Mouse (Mus musculus): ENCODE results near the gene Wbp1l. TPM values are rescaled to one million over a fixed set of nuclear protein-coding genes. Genes with fewer than 3 reads are reported as not detected.

The Wbp1l gene
- polyA plus RNA-seq, 2 experiments, result 42.6 to 44.0 TPM

DNA sequence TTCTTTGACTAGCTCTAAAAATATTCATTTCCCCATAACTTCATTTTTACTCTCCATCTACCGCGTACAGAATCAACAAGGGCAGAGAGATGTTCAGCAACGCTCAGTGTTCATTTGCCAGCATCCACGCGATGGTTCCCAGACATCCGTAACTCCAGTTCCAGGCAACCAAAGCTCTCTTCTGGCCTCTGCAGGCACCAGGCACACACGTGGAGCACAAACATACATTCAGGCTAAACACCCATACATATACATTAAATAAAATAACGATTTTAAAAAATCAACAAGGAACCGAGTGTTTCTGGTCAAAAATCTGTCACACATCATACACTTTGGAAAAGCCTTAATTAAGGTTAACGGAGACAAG is 27.0 kb upstream of the Wbp1l start:
- no peak for ATAC-seq (ENCODE audit: low FRiP score, low read depth)
- WGBS, result 22% methylated on average over 10 of the region's 10 CpGs
- Histone ChIP-seq H3K4me1 (ENCODE audit: control insufficient read depth, insufficient read depth, low read length) (peaks cover 18% of the 10 kb centered on the region), H3K27ac (replicated peaks; ENCODE audit: low read depth, low read length) (no peak overlapping the region), H3K4me3 (replicated peaks; ENCODE audit: low read length) (peak overlapping the region; percentile 77), H3K9me3 (ENCODE audit: control insufficient read depth, low read length) (no peaks in the 10 kb centered on the region), H3K27me3 (ENCODE audit: control insufficient read depth, insufficient read depth, low read length) (no peaks in the 10 kb centered on the region), H3K4me2 (replicated peaks; ENCODE audit: low read depth, low read length, severe bottlenecking) (peak overlapping the region; percentile 84), H3K36me3 (ENCODE audit: control insufficient read depth, insufficient read depth, low read length) (no peaks in the 10 kb centered on the region), H3K9ac (ENCODE audit: low read depth, low read length, severe bottlenecking) (peak overlapping the region; percentile 64)
- no peak for TF ChIP-seq POLR2A (IDR thresholded peaks at IDR 0.05; ENCODE audit: borderline replicate concordance, extremely low read depth, insufficient read depth, insufficient read length)
- DNase-seq (ENCODE audit: low spot score), result no peak

- no peak for TF ChIP-seq POLR2A (IDR thresholded peaks at IDR 0.05; ENCODE audit: borderline replicate concordance, extremely low read depth, insufficient read depth, insufficient read length)
- Histone ChIP-seq H3K27me3 (ENCODE audit: control insufficient read depth, insufficient read depth, low read length) (no peaks in the 10 kb centered on the region), H3K4me3 (replicated peaks; ENCODE audit: low read length) (peak overlapping the region; percentile 77), H3K9ac (ENCODE audit: low read depth, low read length, severe bottlenecking) (peak overlapping the region; percentile 64), H3K9me3 (ENCODE audit: control insufficient read depth, low read length) (no peaks in the 10 kb centered on the region), H3K27ac (replicated peaks; ENCODE audit: low read depth, low read length) (peak overlapping the region; percentile 53), H3K36me3 (ENCODE audit: control insufficient read depth, insufficient read depth, low read length) (no peaks in the 10 kb centered on the region), H3K4me2 (replicated peaks; ENCODE audit: low read depth, low read length, severe bottlenecking) (peak overlapping the region; percentile 84), H3K4me1 (ENCODE audit: control insufficient read depth, insufficient read depth, low read length) (peaks cover 18% of the 10 kb centered on the region)
- ATAC-seq (ENCODE audit: low FRiP score, low read depth), result no peak; the same call in 1 of the 2 replicates
- peak; percentile 10 for DNase-seq (ENCODE audit: low spot score)
- 0% methylated on average over 17 of the region's 17 CpGs for WGBS
Observed at GRCm38 (mm10) chr19:46572548-46572947, 26.3 kb upstream of the Wbp1l start.

DNA sequence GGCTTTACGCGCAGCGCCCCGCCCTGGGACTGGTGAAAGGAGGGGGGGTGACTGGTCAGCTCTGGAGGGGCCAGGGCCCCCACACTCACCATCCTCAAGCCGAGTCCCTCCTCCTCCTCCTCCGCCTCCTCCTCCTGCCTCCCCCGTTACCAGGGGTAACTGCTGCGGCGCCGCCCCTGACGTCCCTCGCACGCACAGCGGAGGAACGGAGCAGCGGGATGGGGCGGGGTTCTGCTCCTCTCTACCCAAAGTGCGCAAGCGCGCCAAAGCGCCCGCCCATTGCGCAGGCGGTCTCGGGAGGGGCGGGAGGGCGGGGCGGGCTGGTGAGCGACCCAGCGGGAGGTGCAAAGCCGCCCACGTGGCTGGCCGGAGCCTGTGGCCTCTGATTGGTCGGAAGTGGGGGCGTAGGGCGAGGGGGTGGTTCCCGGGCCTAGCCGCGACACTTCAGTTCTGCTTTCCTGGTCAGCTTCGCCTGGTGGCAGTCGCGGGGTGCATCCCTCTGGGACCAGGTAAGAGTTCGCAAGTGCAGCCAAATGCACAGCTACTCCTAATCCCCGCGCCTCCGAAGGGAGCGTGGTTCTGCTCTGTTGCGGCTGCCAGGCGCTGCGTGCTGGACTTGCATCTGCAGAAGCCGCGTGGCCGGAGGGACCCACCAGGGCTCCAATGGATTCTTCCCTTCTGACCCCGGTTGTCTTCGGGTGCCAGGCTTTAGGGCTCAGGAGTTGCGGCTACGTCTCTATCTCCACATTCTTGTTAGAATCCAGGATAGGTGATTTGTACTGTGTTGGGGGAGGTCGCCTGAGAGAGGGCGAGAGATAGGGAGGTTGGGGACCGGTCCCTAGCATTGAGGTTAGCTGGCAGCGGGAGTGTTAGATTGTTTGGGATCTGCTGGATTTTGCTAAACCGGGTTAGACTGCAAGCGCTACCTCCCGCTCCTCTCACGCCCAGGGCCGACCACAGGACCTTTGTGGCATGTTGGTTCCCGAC is 25.6 kb upstream of the Wbp1l start, which contains the start of the genes Arl3 and Sfxn2:
TSS of gene Arl3 (minus strand) at position 248 of the 987 bp plus-strand sequence.
TSS of gene Sfxn2 (plus strand) at position 415 of the 987 bp plus-strand sequence.
- under 1% methylated on average over 63 of the region's 67 CpGs for WGBS

DNA sequence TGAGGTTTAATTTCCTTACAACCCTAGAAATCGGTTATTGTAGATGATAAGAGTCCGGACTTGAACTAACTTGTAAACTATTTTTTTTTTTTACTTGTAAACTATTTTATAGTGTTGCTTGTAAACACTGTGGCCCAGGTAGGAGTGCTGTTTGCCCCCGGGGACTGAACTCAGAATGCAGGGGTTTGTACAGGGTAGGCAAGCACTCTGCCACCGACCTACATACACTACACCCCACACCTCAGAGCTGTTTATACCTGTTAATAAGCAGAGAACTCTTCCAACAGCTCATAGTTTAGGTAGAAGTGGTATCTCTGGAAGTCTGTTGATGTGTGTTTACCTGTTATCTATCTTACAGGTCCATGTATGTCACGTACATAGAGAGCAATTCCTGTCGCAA is 24.9 kb upstream of the Wbp1l start:
- peaks cover 18% of the 10 kb centered on the region for H3K4me1 ChIP-seq (ENCODE audit: control insufficient read depth, insufficient read depth, low read length)
- H3K36me3 ChIP-seq (ENCODE audit: control insufficient read depth, insufficient read depth, low read length), result no peaks in the 10 kb centered on the region
- H3K9me3 ChIP-seq (ENCODE audit: control insufficient read depth, low read length), result no peaks in the 10 kb centered on the region
- no peak for TF ChIP-seq POLR2A (IDR thresholded peaks at IDR 0.05; ENCODE audit: borderline replicate concordance, extremely low read depth, insufficient read depth, insufficient read length)
- DNase-seq (ENCODE audit: low spot score) (no peak), ATAC-seq (ENCODE audit: low FRiP score, low read depth) (no peak)
- 34% methylated on average over 6 of the region's 6 CpGs for WGBS
- H3K4me3 ChIP-seq (replicated peaks; ENCODE audit: low read length), result peak overlapping the region; percentile 77
- no peaks in the 10 kb centered on the region for H3K27me3 ChIP-seq (ENCODE audit: control insufficient read depth, insufficient read depth, low read length)
- H3K27ac ChIP-seq (replicated peaks; ENCODE audit: low read depth, low read length), result no peak overlapping the region
- H3K4me2 ChIP-seq (replicated peaks; ENCODE audit: low read depth, low read length, severe bottlenecking), result peak overlapping the region; percentile 84
- peak overlapping the region; percentile 69 for H3K9ac ChIP-seq (ENCODE audit: low read depth, low read length, severe bottlenecking)

More for the DNA sequence above, 25.6 kb upstream of the Wbp1l start, which contains the start of the genes Arl3 and Sfxn2:
- Histone ChIP-seq H3K27ac (replicated peaks; ENCODE audit: low read depth, low read length) (peak within 1 kb of the TSS; percentile 53), H3K9me3 (ENCODE audit: control insufficient read depth, low read length) (no peaks in the 10 kb centered on the region), H3K27me3 (ENCODE audit: control insufficient read depth, insufficient read depth, low read length) (no peaks in the 10 kb centered on the region), H3K4me2 (replicated peaks; ENCODE audit: low read depth, low read length, severe bottlenecking) (peak within 1 kb of the TSS; percentile 84), H3K9ac (ENCODE audit: low read depth, low read length, severe bottlenecking) (peak within 1 kb of the TSS; percentile 69), H3K36me3 (ENCODE audit: control insufficient read depth, insufficient read depth, low read length) (no peaks in the 10 kb centered on the region), H3K4me1 (ENCODE audit: control insufficient read depth, insufficient read depth, low read length) (peaks cover 18% of the 10 kb centered on the region), H3K4me3 (replicated peaks; ENCODE audit: low read length) (peak within 1 kb of the TSS; percentile 77)
- peak; percentile 59; the same call in 1 of the 2 replicates for TF ChIP-seq POLR2A (IDR thresholded peaks at IDR 0.05; ENCODE audit: borderline replicate concordance, extremely low read depth, insufficient read depth, insufficient read length)
- ATAC-seq (ENCODE audit: low FRiP score, low read depth) (peak; percentile 96), DNase-seq (ENCODE audit: low spot score) (peak; percentile 96)

DNA sequence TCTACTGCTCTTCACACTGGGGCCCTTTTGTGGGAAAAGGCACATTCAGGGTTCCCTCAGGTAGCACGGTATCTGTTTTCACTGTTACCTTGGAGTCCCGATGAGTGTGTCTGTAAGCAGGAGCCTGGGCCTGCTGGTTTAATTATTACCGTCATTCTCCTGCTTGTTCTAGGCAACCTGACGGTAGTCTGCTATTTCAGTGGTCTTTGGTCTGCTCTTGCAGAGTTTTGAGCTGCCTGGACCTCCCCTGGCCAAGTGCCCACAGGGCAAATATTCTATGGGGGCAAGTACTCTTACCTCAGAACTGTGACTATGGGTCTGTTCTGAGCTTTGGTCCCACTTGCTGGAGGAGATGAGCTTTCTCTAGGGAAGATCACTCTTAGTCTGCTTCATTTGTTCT is 23.7 kb upstream of the Wbp1l start:
- Histone ChIP-seq H3K9me3 (ENCODE audit: control insufficient read depth, low read length) (no peaks in the 10 kb centered on the region), H3K27ac (replicated peaks; ENCODE audit: low read depth, low read length) (no peak overlapping the region), H3K27me3 (ENCODE audit: control insufficient read depth, insufficient read depth, low read length) (no peaks in the 10 kb centered on the region), H3K4me3 (replicated peaks; ENCODE audit: low read length) (no peak overlapping the region), H3K9ac (ENCODE audit: low read depth, low read length, severe bottlenecking) (no peak overlapping the region), H3K36me3 (ENCODE audit: control insufficient read depth, insufficient read depth, low read length) (no peaks in the 10 kb centered on the region), H3K4me1 (ENCODE audit: control insufficient read depth, insufficient read depth, low read length) (peaks cover 18% of the 10 kb centered on the region), H3K4me2 (replicated peaks; ENCODE audit: low read depth, low read length, severe bottlenecking) (no peak overlapping the region)
- no peak for ATAC-seq (ENCODE audit: low FRiP score, low read depth)
- no peak for DNase-seq (ENCODE audit: low spot score)
- WGBS, result 46% methylated on average over 4 of the region's 4 CpGs
- no peak for TF ChIP-seq POLR2A (IDR thresholded peaks at IDR 0.05; ENCODE audit: borderline replicate concordance, extremely low read depth, insufficient read depth, insufficient read length)

Data from limb, embryonic 14.5 days (tissue).